Mouse (Mus musculus) C2C12 (cell line): Measurements from ENCODE around the gene Pard3.

Source experiments
- CEBPB ChIP-seq: IDR thresholded peaks from one replicate; pipeline ENCODE4 v1.6.1; 2011; ENCODE audit warnings: low read depth, mild to moderate bottlenecking, control low read depth, moderate library complexity
- CTCF ChIP-seq: IDR thresholded peaks from one replicate; pipeline ENCODE4 v1.5.1; 2011; ENCODE audit not compliant: control insufficient read depth, insufficient read depth, insufficient read length
- FOSL1 ChIP-seq: IDR thresholded peaks from one replicate; pipeline ENCODE4 v1.8.0; 2011; ENCODE audit warnings: mild to moderate bottlenecking, low read length; ENCODE audit not compliant: poor library complexity, insufficient read depth, severe bottlenecking
- MAX ChIP-seq: IDR thresholded peaks from one replicate; pipeline ENCODE4 v1.6.1; 2011; ENCODE audit warnings: mild to moderate bottlenecking, control low read depth
- MYOD1 ChIP-seq: IDR thresholded peaks from one replicate; pipeline ENCODE4 v1.6.1; 2011; ENCODE audit warnings: low read depth; ENCODE audit not compliant: control insufficient read depth, insufficient read length
- MYOG ChIP-seq: IDR thresholded peaks from one replicate; pipeline ENCODE4 v1.6.1; 2011; ENCODE audit not compliant: control insufficient read depth, insufficient read length; ENCODE audit errors: extremely low read depth

DNA sequence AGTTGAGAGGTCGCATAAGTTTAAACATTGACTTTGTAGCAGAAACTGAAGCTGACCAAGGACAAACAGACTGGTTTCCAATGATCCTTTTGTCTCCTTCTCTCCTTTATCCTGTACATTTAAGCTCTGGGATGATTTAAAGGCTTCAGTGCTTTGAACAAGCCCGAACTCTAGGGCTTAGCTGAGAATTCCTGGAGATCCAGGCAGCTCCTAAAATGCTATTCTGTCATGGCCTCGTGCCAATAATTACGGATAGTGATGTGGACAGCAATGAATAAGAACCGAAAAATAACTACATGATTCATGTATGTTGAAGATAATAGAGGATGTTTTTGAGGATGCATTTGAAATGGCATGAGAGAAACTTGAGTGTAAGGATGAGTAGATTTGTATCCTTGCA is 421.9 kb downstream of the Pard3 start:
- TF ChIP-seq CTCF (no peak), MYOD1 (no peak), MAX (no peak), CEBPB (no peak), FOSL1 (no peak), MYOG (no peak)
